Mouse (Mus musculus) forebrain, embryonic 11.5 days (tissue): ENCODE results near the gene Tmem30b. TPM values are rescaled to one million over a fixed set of nuclear protein-coding genes. Genes with fewer than 3 reads are reported as not detected.

Experiments used
- ATAC-seq: fragments of 200-750 bp; cut with Nextera tagmentation; replicated peaks from 2 replicates; pipeline ENCODE4 v1.8.0; 2017; ENCODE audit warnings: moderate TSS enrichment; ENCODE audit not compliant: low FRiP score
- DNase-seq: peaks from one replicate; pipeline ENCODE4 v3.0.0-alpha.2; 2017; ENCODE audit warnings: low spot score
- H3K27ac ChIP-seq: fragments of 300-500 bp; sonication (generic); 2 replicates; pipeline ENCODE4 v1.5.1; 2014; ENCODE audit warnings: low read depth, low read length
- H3K27me3 ChIP-seq: fragments of 300-500 bp; sonication (generic); 2 replicates; pipeline ENCODE4 v1.6.1; 2014; ENCODE audit warnings: mild to moderate bottlenecking, low read length, mixed read lengths; ENCODE audit not compliant: control insufficient read depth, insufficient read depth
- H3K36me3 ChIP-seq: fragments of 300-500 bp; sonication (generic); 2 replicates; pipeline ENCODE4 v1.6.1; 2014; ENCODE audit warnings: mild to moderate bottlenecking, low read length, moderate library complexity, mixed read lengths; ENCODE audit not compliant: control insufficient read depth, insufficient read depth
- H3K4me1 ChIP-seq: fragments of 300-500 bp; sonication (generic); replicated peaks from 2 replicates; pipeline ENCODE4 v1.6.1; 2014; ENCODE audit warnings: low read length, mixed read lengths; ENCODE audit not compliant: control insufficient read depth, insufficient read depth
- H3K4me2 ChIP-seq: fragments of 300-500 bp; sonication (generic); 2 replicates; pipeline ENCODE4 v1.6.1; 2014; ENCODE audit warnings: low read depth, mild to moderate bottlenecking, low read length, moderate library complexity, mixed read lengths; ENCODE audit not compliant: severe bottlenecking
- H3K4me3 ChIP-seq: fragments of 300-500 bp; sonication (generic); 2 replicates; pipeline ENCODE4 v1.5.1; 2014; ENCODE audit warnings: low read depth, low read length
- H3K9ac ChIP-seq: fragments of 300-500 bp; sonication (generic); 2 replicates; pipeline ENCODE4 v1.6.1; 2014; ENCODE audit warnings: low read length
- H3K9me3 ChIP-seq: fragments of 300-500 bp; sonication (generic); 2 replicates; pipeline ENCODE4 v1.6.1; 2016; ENCODE audit warnings: low read length, mixed read lengths; ENCODE audit not compliant: control insufficient read depth
- WGBS: fragments of 180-500 bp; shearing (Covaris S2); extraction: QIAGEN DNeasy Blood & Tissue Kit; methylation state at CpG from one replicate; pipeline ENCODE4 v1.1.7; 2014; 5-methylcytosine and 5-hydroxymethylcytosine counted together
- polyA plus RNA-seq: library from polyadenylated mRNA; unstranded; fragments of >200 nt; fragmentation: Nextera tagmentation; extraction: Ambion mirVana; gene quantifications from 2 replicates; pipeline ENCODE4 v1.2.1, GENCODE M21; 2014

Tmem30b gene
- polyA plus RNA-seq, 1 experiment from 2014 or later: 3.4 TPM

GRCm38 (mm10) chr12:73495172-73495571, 51.0 kb downstream of the Tmem30b start:
- H3K27ac ChIP-seq: no peak overlapping the region
- 82% methylated on average over 10 of the region's 10 CpGs for WGBS

GRCm38 (mm10) chr12:73493929-73494530, 52.2 kb downstream of the Tmem30b start:
- DNase-seq (no peak), ATAC-seq (no peak)
- 89% methylated on average over 16 of the region's 16 CpGs for whole genome bisulfite sequencing
- Histone ChIP-seq H3K9me3 (no peaks in the 10 kb centered on the region), H3K9ac (no peak overlapping the region), H3K36me3 (no peaks in the 10 kb centered on the region), H3K4me1 (no peaks in the 10 kb centered on the region), H3K4me2 (no peak overlapping the region), H3K4me3 (no peak overlapping the region), H3K27me3 (no peaks in the 10 kb centered on the region), H3K27ac (no peak overlapping the region)

More at GRCm38 (mm10) chr12:73495172-73495571, 51.0 kb downstream of the Tmem30b start:
- H3K9ac ChIP-seq: no peak overlapping the region
- no peak overlapping the region for H3K4me3 ChIP-seq
- ATAC-seq (no peak), DNase-seq (no peak)
- no peaks in the 10 kb centered on the region for H3K4me1 ChIP-seq
- H3K4me2 ChIP-seq: no peak overlapping the region
- H3K36me3 ChIP-seq: no peaks in the 10 kb centered on the region
- no peaks in the 10 kb centered on the region for H3K9me3 ChIP-seq
- no peaks in the 10 kb centered on the region for H3K27me3 ChIP-seq

Other genes with a start within 250 kb of the Tmem30b start
- 5.6 and 6.9 TPM in 2 replicates for gene Prkch, start 38.4 kb upstream of the Tmem30b start, polyA plus RNA-seq